Mouse (Mus musculus) olfactory bulb, adult 2 months (tissue): Measurements from ENCODE around the gene Cenpl.

Experiments used
- CTCF ChIP-seq: fragments of 200-500 bp; IDR thresholded peaks from 2 replicates; pipeline ENCODE4 v1.5.1; 2012; ENCODE audit warnings: low read depth, mild to moderate bottlenecking, low read length, moderate library complexity; ENCODE audit not compliant: insufficient read depth
- POLR2A ChIP-seq: fragments of 200-500 bp; IDR thresholded peaks from 2 replicates; pipeline ENCODE4 v1.6.1; 2012; ENCODE audit warnings: mild to moderate bottlenecking, low read depth, low read length, moderate library complexity; ENCODE audit not compliant: insufficient read depth

- TF ChIP-seq POLR2A (no peak), CTCF (no peak)
These were observed 30.6 kb upstream of the Cenpl start for GRCm38 (mm10) chr1:161039741-161040425.
